ENCODE assay signal across 15 mouse cellular contexts in genomic region chr6:72068436-72068835, GRCm38 (mm10).
"Had no signal": no experiment of that assay in that cellular context is flagged by ENCODE, and none has a peak within 500 bp of the region (broad histone marks: within the 10 kb centered on the region; RNA-seq: fewer than 3 reads in every experiment).

No protein-coding gene starts in this region.

- H3K9me3 ChIP-seq: limb, embryonic 12.5 days; liver, embryonic 13.5 days; midbrain, embryonic 13.5 days; neural tube, embryonic 15.5 days had no signal

- H3K4me1 ChIP-seq: limb, embryonic 12.5 days; liver, embryonic 13.5 days; megakaryocyte, embryonic 14.5 days; midbrain, embryonic 13.5 days; neural tube, embryonic 15.5 days had no signal

- H3K4me2 ChIP-seq: limb, embryonic 12.5 days; liver, embryonic 13.5 days; midbrain, embryonic 13.5 days; neural tube, embryonic 15.5 days had no signal

- H3K9ac ChIP-seq: limb, embryonic 12.5 days; liver, embryonic 13.5 days; liver, postnatal 0 days; midbrain, embryonic 13.5 days; neural tube, embryonic 15.5 days had no signal

- H3K27ac ChIP-seq: limb, embryonic 12.5 days; liver, embryonic 13.5 days; macrophage; midbrain, embryonic 13.5 days; neural tube, embryonic 15.5 days; stomach, postnatal 0 days had no signal

- ATAC-seq: inflammation-experienced regulatory T-cells, adult 6 months; liver, postnatal 0 days; midbrain, embryonic 13.5 days had no signal

- DNase-seq: kidney, postnatal 10 days; layer of hippocampus, adult 9-11 months; layer of hippocampus, postnatal 36 days; liver; liver, embryonic 13.5 days; liver, postnatal 0 days; right cerebral cortex, adult 18-20 months; thymus, postnatal 4 days had no signal

- H3K4me3 ChIP-seq: limb, embryonic 12.5 days; liver, embryonic 13.5 days; megakaryocyte, embryonic 14.5 days; midbrain, embryonic 13.5 days; neural tube, embryonic 15.5 days had no signal

- H3K36me3 ChIP-seq: limb, embryonic 12.5 days; liver, embryonic 13.5 days; midbrain, embryonic 13.5 days; neural tube, embryonic 15.5 days had no signal

- H3K27me3 ChIP-seq: limb, embryonic 12.5 days; liver, embryonic 13.5 days; midbrain, embryonic 13.5 days; neural tube, embryonic 15.5 days had no signal
